Mouse (Mus musculus): ENCODE results near the gene Gnao1.

DNA sequence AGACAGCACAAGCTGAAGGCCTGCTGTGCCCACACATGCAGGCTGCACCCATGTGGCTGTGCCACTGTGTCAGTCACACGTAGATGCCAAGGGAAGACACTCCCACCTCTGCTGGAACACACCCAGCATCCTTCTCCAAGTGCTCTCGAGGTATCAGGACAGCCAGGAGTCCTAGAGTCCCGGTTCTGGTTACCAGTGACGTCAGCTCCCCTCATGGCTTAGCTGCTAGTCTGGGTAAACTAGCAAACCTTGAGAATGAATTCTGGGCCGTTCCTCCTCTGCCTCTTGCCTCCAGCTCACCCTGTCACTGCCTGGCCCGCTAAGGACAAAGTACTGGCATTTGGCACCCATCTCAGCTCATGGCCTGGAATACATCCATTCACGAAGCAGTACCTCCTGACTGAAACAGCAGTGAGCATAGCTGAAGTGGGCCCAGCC lies 114.2 kb downstream of the Gnao1 start:
- TF ChIP-seq CTCF (IDR thresholded peaks at IDR 0.05; ENCODE audit: control insufficient read depth, insufficient read depth, low read length) (no peak), POLR2A (IDR thresholded peaks at IDR 0.05; ENCODE audit: borderline replicate concordance, control insufficient read depth, low read depth, low read length) (no peak)
